Mouse (Mus musculus) c-Kit-positive CD71-positive TER-119-positive erythroid progenitor cells, embryonic 14.5 days (primary cell): ENCODE data around the gene Mllt3.

Experiments used
- DNase-seq: peaks from one replicate; pipeline ENCODE4 v3.0.0-alpha.2; 2013; ENCODE audit warnings: low spot score

The Mllt3 gene

DNA sequence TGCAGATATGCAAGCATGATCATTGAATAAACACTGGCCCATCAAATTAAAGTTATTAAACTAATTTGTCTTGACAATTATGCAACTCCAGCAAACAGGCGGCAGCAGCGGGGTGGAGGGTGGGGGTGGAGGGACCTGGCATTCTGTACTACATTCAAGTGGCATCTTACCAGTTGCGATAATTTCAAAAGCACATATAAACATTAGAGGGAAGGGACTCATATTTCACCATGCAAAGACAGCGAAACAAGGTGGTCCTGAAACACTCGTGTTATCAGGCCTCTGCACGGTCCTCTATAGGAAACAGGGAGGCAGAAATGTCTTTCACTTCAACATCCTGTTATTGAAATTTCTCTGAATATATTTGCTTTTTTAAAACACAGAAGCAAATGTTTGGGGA lies 210.0 kb downstream of the Mllt3 start:
- no peak for DNase-seq

DNA sequence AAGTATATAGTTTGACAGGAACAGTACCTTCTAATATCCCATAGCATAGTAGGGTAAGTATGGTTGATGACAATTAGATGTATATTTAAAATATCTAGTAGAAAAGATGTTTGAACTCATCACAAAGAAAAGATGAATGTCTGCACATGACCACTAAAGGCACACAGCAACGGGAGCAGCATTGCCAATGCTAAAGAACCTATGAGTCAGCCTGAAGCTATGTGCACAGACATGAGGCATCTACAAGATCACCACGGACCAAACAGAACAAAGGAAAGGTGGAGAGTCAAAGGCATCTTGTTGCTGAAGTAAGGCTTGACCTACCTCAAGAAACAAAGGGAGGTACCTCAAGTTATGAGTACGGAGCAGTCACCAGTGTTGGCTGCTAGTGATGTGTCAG lies 212.3 kb downstream of the Mllt3 start:
- no peak for DNase-seq

GRCm38 (mm10) chr4:87819182-87819581 lies 214.0 kb downstream of the Mllt3 start:
- no peak for DNase-seq

DNA sequence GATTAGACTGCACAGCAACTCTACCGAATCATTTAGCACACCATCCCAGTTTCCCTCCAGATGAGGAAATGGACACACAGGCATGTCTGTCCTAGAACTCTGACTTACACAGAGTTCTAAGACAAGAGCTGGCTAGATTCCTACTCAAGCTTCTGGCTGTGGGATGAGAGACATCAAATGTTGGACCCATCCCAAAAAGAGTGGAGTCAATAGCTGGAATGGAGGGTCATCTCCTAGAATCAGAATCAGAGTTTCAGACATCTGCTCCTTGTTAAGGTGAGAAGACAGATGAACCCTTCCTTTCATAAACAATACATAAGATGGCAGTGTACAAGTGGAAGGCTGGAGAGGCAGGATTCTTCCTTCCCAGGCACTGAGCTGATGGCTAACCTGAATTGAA lies 214.9 kb downstream of the Mllt3 start:
- no peak for DNase-seq

- no peak for DNase-seq
Measured at GRCm38 (mm10) chr4:87815465-87816108, 217.6 kb downstream of the Mllt3 start.

GRCm38 (mm10) chr4:87811899-87812298 lies 221.3 kb downstream of the Mllt3 start:
- DNase-seq: no peak

DNA sequence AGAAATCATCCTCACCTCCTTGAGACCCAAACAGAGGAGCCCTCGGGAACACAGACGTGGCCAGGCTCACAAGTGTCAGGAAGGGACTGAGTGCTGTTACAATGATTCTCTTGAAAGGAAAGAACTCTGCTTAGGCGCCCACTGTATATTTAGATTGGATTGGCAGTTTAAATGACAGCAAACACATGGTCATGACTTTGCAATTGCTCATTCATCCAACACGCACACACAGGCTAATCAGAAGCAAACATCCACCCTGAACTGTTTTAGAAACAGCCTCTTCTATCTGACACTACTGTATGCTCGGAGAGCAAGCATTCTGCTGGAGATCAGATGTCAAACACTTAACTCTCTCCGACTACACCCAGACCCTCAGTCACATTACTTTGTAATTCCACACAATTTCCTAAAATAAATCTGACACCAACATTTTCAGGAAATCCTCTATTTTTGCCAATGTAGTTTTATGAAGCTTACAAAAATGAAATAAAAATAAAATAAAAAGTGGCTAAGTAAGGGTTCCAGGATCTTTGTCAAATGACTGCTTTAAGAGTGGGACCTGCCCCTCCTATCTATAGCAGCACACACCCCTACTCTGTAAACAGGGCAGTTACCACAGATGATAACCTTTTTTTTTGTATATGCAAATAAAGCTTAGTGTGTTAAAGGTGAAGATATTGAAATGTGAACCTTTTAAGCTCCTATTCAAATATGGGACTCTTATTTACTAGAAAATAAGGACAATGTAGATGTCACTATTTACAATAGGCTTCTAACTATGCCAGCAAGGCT lies 226.8 kb downstream of the Mllt3 start:
- DNase-seq: peak; percentile 83

DNA sequence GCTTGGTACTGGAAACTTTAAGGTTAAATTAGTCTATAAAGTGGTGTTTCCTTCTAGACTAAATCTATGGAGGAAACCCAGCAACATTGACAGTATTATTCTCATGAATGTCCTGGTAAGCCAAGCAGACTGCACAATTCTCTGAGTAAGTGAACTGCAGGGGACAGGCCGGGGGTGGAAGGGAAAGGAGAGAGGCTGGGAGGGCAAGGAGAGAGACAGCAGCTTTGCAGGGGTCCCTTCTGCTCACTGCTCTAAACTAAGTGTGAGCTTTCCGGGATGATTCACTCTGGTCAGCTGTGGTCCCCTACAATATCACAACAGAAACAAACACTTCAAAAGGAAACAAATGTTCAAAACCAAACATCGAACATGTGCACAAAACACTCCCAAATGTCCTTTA lies 228.6 kb downstream of the Mllt3 start:
- no peak for DNase-seq

GRCm38 (mm10) chr4:87803313-87803712 lies 229.9 kb downstream of the Mllt3 start:
- no peak for DNase-seq

- DNase-seq: no peak
Measured at GRCm38 (mm10) chr4:87802140-87802539, 231.0 kb downstream of the Mllt3 start.

DNA sequence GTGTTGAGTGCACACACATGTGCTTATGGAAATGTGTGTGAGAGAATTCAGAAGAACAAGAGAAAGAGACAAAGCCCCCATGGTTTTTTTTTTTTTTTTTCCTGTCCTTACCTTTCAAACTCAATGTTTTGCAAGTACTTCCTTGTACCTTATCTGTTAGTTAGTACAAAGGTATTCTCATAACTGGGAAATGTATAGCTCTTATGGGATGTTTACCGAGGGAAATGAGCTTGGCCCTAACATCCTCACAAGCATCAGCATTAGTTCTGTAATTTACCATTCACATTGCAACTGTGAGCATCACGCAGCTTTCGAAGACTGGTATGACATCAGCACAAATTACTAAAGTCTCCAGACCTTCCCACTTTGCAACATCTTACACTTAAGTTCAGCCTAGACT lies 231.8 kb downstream of the Mllt3 start:
- no peak for DNase-seq

DNA sequence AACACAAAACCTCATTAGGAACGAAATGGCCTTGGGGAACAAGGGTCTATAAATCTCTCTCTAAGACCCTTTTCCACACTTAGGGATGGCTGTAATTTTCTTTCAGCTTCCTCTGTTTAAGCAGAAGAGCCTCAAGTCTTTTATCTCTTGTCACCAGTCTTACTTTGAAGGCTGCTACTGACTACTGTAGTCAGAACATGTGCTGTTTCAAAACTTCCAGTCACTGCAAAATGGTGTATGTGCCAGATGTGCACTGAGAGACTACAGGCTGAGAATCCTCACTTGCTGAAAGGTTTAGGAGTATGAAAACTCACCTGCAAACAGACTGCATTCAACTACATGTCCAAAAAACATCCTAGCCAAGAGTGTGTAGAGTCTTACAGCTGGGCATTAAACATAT lies 232.9 kb downstream of the Mllt3 start:
- no peak for DNase-seq

- DNase-seq: no peak
Measured at GRCm38 (mm10) chr4:87799418-87799817, 233.7 kb downstream of the Mllt3 start.

GRCm38 (mm10) chr4:87795261-87795660 lies 237.9 kb downstream of the Mllt3 start:
- DNase-seq: no peak

GRCm38 (mm10) chr4:87794216-87794615 lies 238.9 kb downstream of the Mllt3 start:
- DNase-seq: no peak

GRCm38 (mm10) chr4:87792511-87792910 lies 240.7 kb downstream of the Mllt3 start:
- no peak for DNase-seq

GRCm38 (mm10) chr4:87789446-87789845 lies 243.7 kb downstream of the Mllt3 start:
- no peak for DNase-seq

GRCm38 (mm10) chr4:87788691-87789090 lies 244.5 kb downstream of the Mllt3 start:
- DNase-seq: peak; percentile 61

- no peak for DNase-seq
Measured at GRCm38 (mm10) chr4:87785132-87786074, 247.8 kb downstream of the Mllt3 start.

GRCm38 (mm10) chr4:87783809-87784208 lies 249.4 kb downstream of the Mllt3 start:
- DNase-seq: no peak

DNA sequence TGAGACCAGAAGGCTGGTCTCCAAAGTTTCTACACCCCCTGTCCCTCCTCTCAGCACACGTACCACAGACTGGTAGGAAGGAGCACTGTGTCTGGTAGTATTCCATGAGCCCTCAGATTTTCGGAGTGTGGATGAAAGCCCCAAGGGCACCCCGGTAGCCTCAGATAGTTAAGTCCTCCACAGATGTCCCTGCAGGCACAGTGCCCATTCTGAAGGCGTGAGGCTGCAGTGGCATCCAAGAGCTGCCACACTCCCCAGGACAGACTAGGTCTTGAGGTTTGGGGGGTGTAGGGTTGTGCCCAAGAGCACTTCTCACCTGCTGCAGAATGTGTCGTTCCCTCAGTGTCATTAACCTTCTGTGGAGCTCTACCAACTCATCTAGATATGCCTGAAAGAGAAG lies 251.2 kb downstream of the Mllt3 start:
- DNase-seq: no peak

- DNase-seq: no peak
Measured at GRCm38 (mm10) chr4:87775721-87776120, 257.4 kb downstream of the Mllt3 start.

DNA sequence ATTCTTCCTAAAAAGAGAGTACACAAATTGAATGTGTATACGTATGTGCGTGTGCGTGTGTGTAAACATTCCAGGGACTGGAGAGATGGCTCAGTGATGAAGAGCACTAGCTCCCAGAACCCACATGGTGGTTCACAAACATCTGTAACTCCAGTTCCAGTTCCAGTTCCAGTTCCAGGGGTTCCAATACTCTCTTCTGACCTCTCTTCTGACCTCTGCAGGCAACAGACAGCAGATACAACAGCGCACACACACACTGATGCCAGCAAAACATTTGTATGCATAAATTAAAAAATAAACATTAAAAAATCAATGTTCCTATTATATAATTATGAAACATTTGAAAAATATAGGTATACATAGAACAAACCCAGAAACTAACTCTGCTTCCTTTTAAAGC lies 258.6 kb downstream of the Mllt3 start:
- no peak for DNase-seq
